Mouse (Mus musculus) megakaryocyte-erythroid progenitor cell, adult 5-6 weeks (primary cell): ENCODE results near the gene Nmnat2. TPM values are rescaled to one million over a fixed set of nuclear protein-coding genes. Genes with fewer than 3 reads are reported as not detected.
A peak's percentile ranks its signal among the peaks of the same experiment; 100 is the strongest.

Experiments used
- ATAC-seq: replicated peaks from 2 replicates; pipeline ENCODE4 v1.8.0; 2016; ENCODE audit warnings: mild to moderate bottlenecking, inconsistent platforms; ENCODE audit not compliant: severe bottlenecking, poor library complexity, low FRiP score, low TSS enrichment
- total RNA-seq, 2 experiments: library from RNA; stranded (forward) in 1 of 2; stranded (reverse) in 1 of 2; fragments of 200-1000, 215-1000 nt in 1 of 2; fragments of >200 nt in 1 of 2; fragmentation: Nextera tagmentation in 1 of 2; gene quantifications; 2 replicates each; pipeline ENCODE4 v1.2.3; 2014 to 2017

Nmnat2 gene
- total RNA-seq, 2 experiments from 2014 or later = 0.24 to 1.5 TPM

GRCm38 (mm10) chr1:153042318-153042717, 87.5 kb downstream of the Nmnat2 start:
- ATAC-seq = no peak

GRCm38 (mm10) chr1:153043332-153043731, 88.5 kb downstream of the Nmnat2 start:
- ATAC-seq = no peak

DNA sequence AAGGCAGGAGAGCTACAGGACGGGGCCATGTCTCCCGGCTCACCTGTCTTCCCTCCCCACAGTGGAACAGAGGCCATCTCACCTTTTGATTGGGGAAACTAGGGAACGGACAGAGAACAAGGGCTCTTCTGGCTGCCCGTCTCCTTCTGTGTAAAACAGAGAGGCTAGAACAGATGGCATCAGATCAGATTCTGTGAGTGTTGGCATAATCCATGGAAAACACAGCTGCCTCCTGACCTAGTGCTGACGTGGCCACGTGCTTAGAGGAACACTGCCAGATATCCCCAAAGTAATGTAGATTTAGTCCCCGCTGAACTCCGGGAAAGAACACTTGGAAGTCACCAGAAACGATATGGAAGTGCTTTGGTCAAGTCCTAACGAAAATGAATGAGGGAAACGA, 90.6 kb downstream of the Nmnat2 start:
- no peak for ATAC-seq

- peak; percentile 42; the same call in 1 of the 2 replicates for ATAC-seq
Measured at GRCm38 (mm10) chr1:153048147-153048878, 93.5 kb downstream of the Nmnat2 start.

GRCm38 (mm10) chr1:153049451-153049850, 94.7 kb downstream of the Nmnat2 start:
- ATAC-seq = no peak

DNA sequence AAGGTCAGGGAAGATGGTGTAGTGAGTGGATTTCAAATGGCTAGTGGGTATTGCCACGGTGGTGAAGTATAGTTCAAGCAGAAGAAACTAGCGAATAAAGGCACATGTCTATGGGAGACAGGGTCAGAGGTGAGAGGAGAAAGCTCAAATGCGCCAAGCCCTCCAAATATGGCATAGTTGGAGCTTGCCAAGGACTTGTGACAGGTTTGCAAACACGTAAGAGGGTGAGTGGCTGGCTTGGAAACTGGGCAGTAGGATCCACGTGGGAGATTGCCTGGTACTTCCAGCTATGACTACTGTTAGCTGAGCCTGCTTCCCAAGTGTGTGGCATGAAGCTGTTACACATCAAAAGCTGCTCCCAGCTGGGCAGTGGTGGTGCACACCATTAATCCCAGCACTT, 96.7 kb downstream of the Nmnat2 start:
- ATAC-seq = no peak

GRCm38 (mm10) chr1:153053619-153054018, 98.8 kb downstream of the Nmnat2 start:
- ATAC-seq = no peak

GRCm38 (mm10) chr1:153054112-153054821, 99.5 kb downstream of the Nmnat2 start:
- no peak for ATAC-seq

DNA sequence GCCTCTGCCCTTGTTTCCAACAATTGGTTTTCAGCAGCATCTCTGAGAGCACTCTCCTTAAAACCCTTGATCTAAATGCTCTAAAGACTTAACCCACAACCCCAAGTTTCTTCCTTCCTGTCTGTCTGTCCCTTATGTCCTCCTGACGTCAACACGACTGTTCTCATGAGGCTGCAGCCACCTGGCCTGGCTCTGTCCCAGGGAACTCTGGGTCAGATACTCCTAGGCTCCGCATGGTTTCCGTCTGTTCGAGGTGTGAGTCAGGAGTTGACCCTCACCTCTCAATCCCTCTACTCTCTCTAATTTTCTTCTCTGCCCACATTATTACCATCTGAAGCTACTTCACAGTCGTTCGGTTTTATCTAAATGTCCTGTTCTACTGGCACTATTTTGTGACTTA, 103.5 kb downstream of the Nmnat2 start:
- no peak for ATAC-seq

GRCm38 (mm10) chr1:153059626-153060025, 104.8 kb downstream of the Nmnat2 start:
- ATAC-seq = no peak

DNA sequence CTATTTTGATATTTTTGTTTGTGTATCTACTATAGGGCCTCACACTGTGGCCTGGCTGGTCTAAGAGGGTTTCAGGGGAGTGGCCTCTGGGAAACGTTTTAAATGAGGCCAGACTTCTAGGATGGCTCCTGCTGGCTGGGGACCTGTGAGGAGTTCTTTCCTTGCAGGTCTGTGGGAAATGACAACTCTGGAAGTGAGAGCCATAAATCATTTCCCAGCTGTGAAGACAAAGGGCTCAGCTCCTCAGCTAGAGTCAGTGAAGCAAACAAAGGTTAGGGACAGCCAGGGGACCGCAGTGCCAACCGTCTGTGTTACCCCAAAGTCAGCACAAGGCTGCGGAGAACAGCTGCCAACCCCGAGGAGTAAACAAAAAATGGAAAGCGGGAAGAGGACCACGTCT, 107.8 kb downstream of the Nmnat2 start:
- no peak for ATAC-seq

DNA sequence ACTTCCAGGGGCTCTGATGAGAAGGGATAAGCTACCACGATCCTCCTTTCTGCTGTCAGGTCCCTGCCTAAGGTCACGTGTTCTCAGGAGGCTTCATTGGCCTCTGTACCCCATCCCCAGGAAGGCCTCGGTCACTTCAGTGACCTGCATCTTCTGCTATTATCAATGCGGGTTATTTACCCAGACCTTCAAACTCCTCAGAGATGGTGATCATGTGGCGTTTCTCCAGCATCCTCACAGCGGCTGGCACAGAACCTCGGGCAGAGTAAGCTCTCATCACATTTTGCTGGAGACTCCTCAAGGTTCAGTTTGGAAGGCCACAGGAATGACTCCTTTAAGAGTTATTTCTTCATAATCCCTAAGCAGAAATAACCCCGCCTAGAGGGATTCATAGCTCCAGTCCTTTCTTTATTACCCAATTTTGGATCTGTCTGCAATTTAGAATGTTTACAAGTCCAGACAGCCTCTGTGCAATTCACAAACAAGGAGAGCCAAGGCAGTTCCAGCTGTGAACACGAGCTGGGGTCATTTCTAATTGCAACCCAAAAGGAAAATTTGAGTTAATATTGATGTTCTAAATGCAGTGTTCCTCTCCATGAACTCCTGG, 110.1 kb downstream of the Nmnat2 start:
- no peak for ATAC-seq

DNA sequence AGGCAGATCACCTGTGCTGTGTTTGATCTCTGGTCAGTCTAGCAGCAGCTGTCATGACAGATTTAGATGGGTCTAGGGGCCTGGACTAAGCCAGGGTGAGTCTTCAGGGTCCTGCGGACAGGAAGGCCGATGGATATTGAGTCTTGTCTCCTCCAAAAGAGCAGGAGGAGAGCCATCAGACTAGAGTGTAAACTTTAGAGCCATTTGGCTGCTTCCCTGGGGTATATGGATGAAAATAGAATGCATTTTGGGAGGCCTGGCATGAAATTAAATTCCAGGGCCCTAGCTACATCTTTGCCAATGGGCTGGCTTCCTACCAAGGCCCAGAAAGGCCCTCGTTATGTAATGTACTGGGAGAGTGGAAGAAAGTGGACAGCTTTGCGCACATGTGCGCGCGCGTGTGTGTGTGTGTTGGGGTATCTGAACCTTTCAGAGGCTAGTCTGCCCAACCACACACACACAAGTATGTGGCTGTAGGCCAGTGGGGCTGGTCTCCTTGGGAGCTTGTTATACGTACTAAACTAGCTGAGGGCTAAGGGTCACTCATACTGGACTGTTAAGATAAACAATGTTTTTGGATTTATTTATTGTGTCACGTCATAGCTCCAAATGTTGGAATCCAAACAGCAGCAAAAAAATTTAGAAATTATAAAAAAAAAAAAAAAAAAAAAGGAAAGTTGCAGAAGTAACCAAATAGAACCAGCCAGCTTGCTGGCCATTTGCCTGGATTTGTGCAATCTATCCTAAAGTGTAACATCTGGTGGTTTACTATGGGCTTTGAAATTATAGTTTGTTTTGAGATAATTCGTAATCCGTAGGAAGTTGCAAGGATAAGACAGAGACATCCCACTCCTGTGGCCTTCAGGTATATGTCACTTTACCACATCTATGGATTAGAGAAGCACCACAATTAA, 110.9 kb downstream of the Nmnat2 start:
- ATAC-seq = no peak

- 0 out of 2 replicates have a peak, but pooled peaks have one; percentile 35 for ATAC-seq
Measured at GRCm38 (mm10) chr1:153066387-153066781, 111.6 kb downstream of the Nmnat2 start.

DNA sequence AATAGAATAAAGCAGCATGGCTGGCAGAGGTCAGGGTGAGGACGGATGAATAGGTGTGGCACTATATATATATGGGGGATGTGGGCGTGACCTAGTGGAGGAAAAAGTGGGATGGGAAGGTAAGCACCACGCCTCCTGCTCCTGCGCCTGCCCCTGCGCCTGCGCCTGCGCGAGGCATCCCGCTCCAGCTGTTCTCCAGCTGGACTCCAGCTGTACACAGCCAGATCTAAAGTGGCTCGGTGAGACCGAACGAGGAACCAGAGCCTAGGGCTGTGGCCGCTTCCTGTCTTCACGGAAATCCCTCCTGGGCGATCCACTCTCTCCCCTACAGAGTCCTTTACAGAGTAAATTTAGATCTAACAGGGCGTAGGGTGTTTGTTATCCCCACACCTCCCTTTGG, 116.8 kb downstream of the Nmnat2 start:
- no peak for ATAC-seq

- ATAC-seq = no peak
Measured at GRCm38 (mm10) chr1:153071995-153072394, 117.2 kb downstream of the Nmnat2 start.

- ATAC-seq = no peak
Measured at GRCm38 (mm10) chr1:153072711-153073110, 117.9 kb downstream of the Nmnat2 start.

- no peak for ATAC-seq
Measured at GRCm38 (mm10) chr1:153073441-153073840, 118.6 kb downstream of the Nmnat2 start.

DNA sequence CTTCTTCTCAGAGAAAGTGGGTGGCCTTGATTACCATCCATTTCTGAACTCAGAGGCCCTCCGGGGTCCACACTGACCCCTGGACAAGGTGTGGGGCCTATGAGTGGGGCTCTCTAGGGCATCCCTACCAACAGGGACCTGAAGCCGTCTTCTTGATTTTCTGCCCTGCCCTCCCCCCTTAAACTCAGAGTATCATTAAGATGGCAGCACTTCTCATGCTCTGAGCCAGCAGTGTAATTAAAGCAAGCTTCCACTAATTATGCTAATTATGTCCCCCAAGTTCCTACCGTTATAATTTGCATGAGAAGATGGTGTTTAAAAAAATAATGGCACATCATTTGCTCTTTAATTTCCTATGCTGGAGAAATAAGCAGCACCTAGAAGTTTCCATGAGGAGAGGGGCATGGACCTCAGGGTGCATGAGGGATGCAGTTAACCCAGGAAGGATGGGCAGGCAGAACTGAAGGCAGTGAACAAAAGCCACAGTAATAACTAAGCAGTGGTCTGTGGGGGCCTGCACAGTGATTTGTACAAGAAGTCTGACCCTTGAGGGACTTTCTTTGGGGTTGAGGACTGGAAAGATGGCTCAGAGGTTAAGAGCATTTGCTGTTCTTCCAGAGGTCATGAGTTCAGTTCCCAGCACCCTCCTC, 120.4 kb downstream of the Nmnat2 start:
- ATAC-seq = no peak
